11 mouse cellular contexts compared by ENCODE assay signal in the genomic region with DNA sequence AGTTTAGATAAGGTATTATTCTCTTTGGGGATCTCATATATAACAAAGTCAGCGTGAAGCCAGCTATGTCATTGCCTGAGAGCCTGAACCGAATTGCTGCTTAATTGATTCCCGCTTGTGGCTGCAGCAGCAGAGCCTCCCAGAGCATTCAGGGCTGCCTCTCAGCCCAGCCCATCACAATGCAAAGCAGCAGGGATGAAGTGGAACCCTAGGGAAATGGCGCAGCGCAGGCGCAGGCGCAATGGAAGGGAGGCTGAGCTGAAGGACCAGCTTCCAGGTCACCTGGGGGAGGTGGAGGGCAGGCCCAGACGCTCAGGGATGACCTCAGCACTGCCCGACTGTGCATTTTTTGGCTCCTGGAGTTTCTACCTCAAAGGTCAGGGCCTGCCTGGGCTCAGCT. TPM values are rescaled to one million over a fixed set of nuclear protein-coding genes. Genes with fewer than 3 reads are reported as not detected.
DNase-seq lines count a peak whose midpoint lies in the region; ATAC-seq and TF ChIP-seq lines count a peak whose summit lies in the region.
"Had no signal": no experiment of that assay in that cellular context is flagged by ENCODE, and none has a peak within 500 bp of the region (broad histone marks: within the 10 kb centered on the region; RNA-seq: fewer than 3 reads in every experiment).

No protein-coding gene starts in this region.

- H3K4me1 ChIP-seq in midbrain, embryonic 13.5 days (replicated peaks), result peaks cover 14% of the 10 kb centered on the region
- H3K4me1 ChIP-seq: liver, embryonic 13.5 days had no signal

- H3K9ac ChIP-seq in midbrain, embryonic 13.5 days (replicated peaks), result no peak overlapping the region
- H3K9ac ChIP-seq: liver, embryonic 13.5 days had no signal

- 4% methylated on average over 9 of the region's 9 CpGs for WGBS in midbrain, embryonic 13.5 days

- peak; percentile 93 for ATAC-seq in midbrain, embryonic 13.5 days
- ATAC-seq: Patski had no signal

- intact Hi-C loops in gastrocnemius, postnatal 14 days (cut with DNase I; ENCODE audit: low total_unique reads), result loop anchor here (10.0 kb wide), 1 partner anchor 212 kb away; no protein-coding TSS in a partner anchor
- intact Hi-C loops in left cerebral cortex, adult 2 months (cut with DNase I), result loop anchor here (5.0 to 10.0 kb wide), 3 partner anchors 615 to 1725 kb away; no protein-coding TSS in a partner anchor

- DNase-seq in cerebellum, adult 11-12 months, result peak; percentile 2
- DNase-seq in cerebellum, adult 8-10 months, result no peak
- DNase-seq in embryo, embryonic 10 days (ENCODE audit: low spot score), result peak; percentile 82
- peak; percentile 47 for DNase-seq in forelimb bud, embryonic 11.5 days (ENCODE audit: low read depth, low spot score)
- no peak for DNase-seq in gastrocnemius, postnatal 14 days
- no peak for DNase-seq in left cerebral cortex, adult 2 months (ENCODE audit: extremely low spot score in 1 of 2, low spot score in 2 of 2)
- DNase-seq in thymus, postnatal 36 days, result no peak
- DNase-seq: gastrocnemius, postnatal 36 days; liver, embryonic 13.5 days had no signal

- H3K36me3 ChIP-seq in midbrain, embryonic 13.5 days, result no peaks in the 10 kb centered on the region
- H3K36me3 ChIP-seq: liver, embryonic 13.5 days had no signal

- H3K9me3 ChIP-seq in midbrain, embryonic 13.5 days, result no peaks in the 10 kb centered on the region
- H3K9me3 ChIP-seq: liver, embryonic 13.5 days had no signal

- peak overlapping the region; percentile 57 for H3K27ac ChIP-seq in midbrain, embryonic 13.5 days
- H3K27ac ChIP-seq in left cerebral cortex, adult 2 months, result no peak overlapping the region
- H3K27ac ChIP-seq: liver, embryonic 13.5 days had no signal

- H3K27me3 ChIP-seq in midbrain, embryonic 13.5 days, result no peaks in the 10 kb centered on the region
- H3K27me3 ChIP-seq: liver, embryonic 13.5 days had no signal

- H3K4me3 ChIP-seq in midbrain, embryonic 13.5 days (replicated peaks), result no peak overlapping the region
- H3K4me3 ChIP-seq in left cerebral cortex, adult 2 months, result no peak overlapping the region
- H3K4me3 ChIP-seq: liver, embryonic 13.5 days had no signal

- H3K4me2 ChIP-seq in midbrain, embryonic 13.5 days (replicated peaks), result peak overlapping the region; percentile 30
- H3K4me2 ChIP-seq: liver, embryonic 13.5 days had no signal

- no peak for TF ChIP-seq CTCF in left cerebral cortex, adult 2 months (IDR thresholded peaks at IDR 0.05)

RNA-seq across cellular contexts. Expression of gene Atic, which starts 49.7 kb away (rescaled TPM):
- 27.5 and 28.0 TPM in 2 replicates for polyA plus RNA-seq in midbrain, embryonic 13.5 days (2015; fragmentation: Nextera tagmentation; extraction: Ambion mirVana)
- 10 to 100 TPM; 21.5 to 27.6 TPM for total RNA-seq in gastrocnemius, postnatal 14 days (2021)
- total RNA-seq in left cerebral cortex, adult 2 months (2021), result 10 to 100 TPM; 28.6 to 33.8 TPM

Comparison
In these comparisons a context has a peak if more than half of its experiments do, and no peak if none do; other contexts are left out.
1. DNase-seq: peak in cerebellum, adult 11-12 months (single experiment), embryo, embryonic 10 days (single experiment) and forelimb bud, embryonic 11.5 days (single experiment); none in cerebellum, adult 8-10 months (single experiment), gastrocnemius, postnatal 14 days (single experiment), left cerebral cortex, adult 2 months (0 of 2) and thymus, postnatal 36 days (0 of 2).